In genomic region chr5:143269363-143270150, GRCm38 (mm10) we compare ENCODE assay signal across 8 mouse cellular contexts. TPM values are rescaled to one million over a fixed set of nuclear protein-coding genes. Genes with fewer than 3 reads are reported as not detected.
DNase-seq lines count a peak whose midpoint lies in the region; ATAC-seq and TF ChIP-seq lines count a peak whose summit lies in the region.

Gene Zfp316, minus strand, starts transcription at chr5:143270022.

- H3K4me3 ChIP-seq in hindbrain, postnatal 0 days (ENCODE audit: low read length), result peak within 1 kb of the TSS; percentile 88

- H3K36me3 ChIP-seq in hindbrain, postnatal 0 days (ENCODE audit: insufficient read depth, low read length), result no peaks in the 10 kb centered on the region

- peaks cover 20% of the 10 kb centered on the region for H3K4me1 ChIP-seq in hindbrain, postnatal 0 days (ENCODE audit: insufficient read depth, low read length)

- H3K27me3 ChIP-seq in hindbrain, postnatal 0 days (ENCODE audit: insufficient read depth, low read length), result no peaks in the 10 kb centered on the region

- peak; percentile 81 for DNase-seq in ZHBTc4 (ENCODE audit: low read depth, low spot score)
- DNase-seq in gastrocnemius, postnatal 10 days, result peak; percentile 73
- DNase-seq in hindbrain, postnatal 0 days (ENCODE audit: low spot score), result peak; percentile 90
- peak; percentile 59 to 69 for DNase-seq in left cerebral cortex, adult 8-10 months (ENCODE audit: low spot score in 2 of 2)
- peak; percentile 67 for DNase-seq in right cerebral cortex, adult 2 months (ENCODE audit: low spot score in 2 of 2)
- peak; percentile 60 to 64 for DNase-seq in urinary bladder, postnatal 36 days (ENCODE audit: low spot score in 2 of 2)

- peak; percentile 37 for ATAC-seq in common myeloid progenitor, adult 5-6 weeks (replicated peaks; ENCODE audit: low read depth, poor library complexity, severe bottlenecking)
- ATAC-seq in hindbrain, postnatal 0 days, result peak; percentile 85
- ATAC-seq in megakaryocyte, adult 5-6 weeks (ENCODE audit: poor library complexity, severe bottlenecking), result peak; percentile 75

- H3K27ac ChIP-seq in hindbrain, postnatal 0 days, result peak within 1 kb of the TSS; percentile 87

- whole genome bisulfite sequencing in hindbrain, postnatal 0 days, result under 1% methylated on average over 58 of the region's 79 CpGs

- TF ChIP-seq CTCF in hindbrain, postnatal 0 days (IDR thresholded peaks at IDR 0.05; ENCODE audit: low read depth), result no peak

- H3K9me3 ChIP-seq in hindbrain, postnatal 0 days (ENCODE audit: low read length), result no peaks in the 10 kb centered on the region

- H3K4me2 ChIP-seq in hindbrain, postnatal 0 days (ENCODE audit: low read depth, low read length), result peak within 1 kb of the TSS; percentile 98

- peak within 1 kb of the TSS; percentile 93 for H3K9ac ChIP-seq in hindbrain, postnatal 0 days (replicated peaks; ENCODE audit: low read length)

RNA-seq across cellular contexts. Expression of gene Zfp316, which starts in this region (rescaled TPM):
- 3.9 and 4.2 TPM in 2 replicates for total RNA-seq in common myeloid progenitor, adult 5-6 weeks (2017)
- total RNA-seq in gastrocnemius, postnatal 10 days (2021), result 1 to 10 TPM; 4.4 to 4.5 TPM
- total RNA-seq in hindbrain, postnatal 0 days (2014; rRNA removed), result 28.0 and 31.3 TPM in 2 replicates
- polyA plus RNA-seq in hindbrain, postnatal 0 days (2015; fragmentation: Nextera tagmentation; extraction: Ambion mirVana), result 5.4 and 6.2 TPM in 2 replicates
- 10 to 100 TPM; 24.1 to 26.8 (median 24.5) TPM for total RNA-seq in left cerebral cortex, adult 8-10 months (2022)
- 0.32 and 0.47 TPM in 2 replicates for total RNA-seq in megakaryocyte, adult 5-6 weeks (2015)
- total RNA-seq in megakaryocyte, adult 5-6 weeks (2017), result 1.2 and 1.4 TPM in 2 replicates

Comparison
In these comparisons a context has a peak if more than half of its experiments do, and no peak if none do; other contexts are left out.
1. Peak in every context shown above with its lines: DNase-seq, ATAC-seq, H3K4me3 ChIP-seq and H3K27ac ChIP-seq.